Mouse (Mus musculus): ENCODE results near the gene Phldb1.

Gene Phldb1

GRCm38 (mm10) chr9:44734524-44735494 lies at the start of gene Phldb1:
Phldb1 (minus strand) TSS chr9:44735198.
- peak; percentile 72 for DNase-seq

DNA sequence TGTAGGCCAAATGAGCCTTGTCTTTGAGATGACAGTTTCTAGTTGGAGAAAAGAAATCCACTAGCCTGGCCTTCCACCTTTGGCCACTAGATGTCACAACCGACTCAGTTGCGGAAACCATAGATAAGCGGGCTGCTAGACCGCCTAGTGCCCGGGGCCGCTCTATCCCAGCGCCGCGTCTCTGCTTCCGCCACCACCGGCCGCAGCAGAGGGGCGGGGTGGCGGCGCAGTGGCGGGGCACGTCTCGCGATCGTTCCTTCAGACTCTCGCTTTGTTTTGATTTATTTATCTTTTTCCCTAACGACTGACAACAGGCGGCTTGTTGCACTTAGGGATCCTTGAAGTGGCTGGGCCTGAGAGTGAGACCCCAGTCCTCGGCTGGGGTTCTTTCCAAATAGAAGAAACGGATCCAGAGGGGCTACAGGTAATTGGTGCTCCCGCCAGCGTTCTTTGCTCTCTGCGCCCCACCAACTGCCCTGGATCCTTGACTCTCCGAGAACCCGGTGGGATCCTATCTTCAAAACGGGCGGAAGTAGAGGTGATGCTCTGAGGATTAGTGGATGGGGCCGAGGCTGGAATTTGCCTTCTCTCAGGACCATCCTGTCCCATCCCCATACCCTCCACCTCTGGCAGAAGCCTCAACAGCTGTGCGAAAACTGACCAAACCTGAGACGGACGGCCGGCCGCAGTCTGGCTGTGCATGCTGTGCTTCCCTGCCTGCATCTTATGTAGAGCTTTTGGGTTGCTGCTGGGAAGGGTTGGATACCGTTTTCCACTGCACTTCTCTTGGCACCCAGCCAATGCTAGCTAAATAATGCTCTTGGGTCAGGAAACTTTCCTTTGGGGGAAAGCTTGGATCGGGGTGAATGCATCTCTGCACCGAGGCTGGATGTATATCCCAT lies 38.0 kb upstream of the Phldb1 start:
- DNase-seq: peak; percentile 95

DNA sequence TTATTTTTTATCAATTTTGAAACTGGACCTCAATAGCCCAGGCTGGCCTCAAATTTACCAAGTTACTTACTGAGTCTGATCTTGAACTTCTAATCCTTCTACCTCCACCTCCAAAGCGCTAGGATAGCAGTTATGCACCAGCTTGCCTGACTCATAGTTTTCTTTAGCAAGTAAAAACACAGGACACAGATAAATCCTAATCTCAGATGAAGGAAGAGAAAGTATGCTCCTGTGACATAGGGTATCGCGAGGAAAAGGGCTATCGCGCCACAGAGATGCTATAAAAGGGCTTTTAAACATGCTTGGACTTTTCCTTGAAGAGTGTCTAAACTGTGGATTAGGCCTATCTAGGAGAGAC lies 37.4 kb upstream of the Phldb1 start:
- no peak for DNase-seq

DNA sequence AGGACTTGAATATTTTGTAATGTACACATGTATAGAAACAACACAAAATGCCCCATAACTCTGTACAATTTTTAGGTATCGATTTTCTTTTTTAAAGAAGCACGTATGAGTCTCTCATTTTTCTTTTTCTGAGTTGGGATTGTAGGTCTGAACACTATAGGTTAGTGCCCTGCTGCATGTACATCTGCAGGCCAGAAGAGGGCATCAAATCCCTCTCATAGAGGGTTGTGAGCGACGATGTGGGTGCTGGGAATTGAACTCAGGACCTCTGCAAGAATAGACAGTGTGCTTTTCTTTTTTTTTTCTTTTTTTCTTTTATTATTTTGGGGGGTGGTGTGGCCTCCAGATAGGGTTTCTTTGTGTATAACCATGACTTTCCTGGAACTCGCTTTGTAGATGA lies 36.4 kb upstream of the Phldb1 start:
- DNase-seq: no peak

DNA sequence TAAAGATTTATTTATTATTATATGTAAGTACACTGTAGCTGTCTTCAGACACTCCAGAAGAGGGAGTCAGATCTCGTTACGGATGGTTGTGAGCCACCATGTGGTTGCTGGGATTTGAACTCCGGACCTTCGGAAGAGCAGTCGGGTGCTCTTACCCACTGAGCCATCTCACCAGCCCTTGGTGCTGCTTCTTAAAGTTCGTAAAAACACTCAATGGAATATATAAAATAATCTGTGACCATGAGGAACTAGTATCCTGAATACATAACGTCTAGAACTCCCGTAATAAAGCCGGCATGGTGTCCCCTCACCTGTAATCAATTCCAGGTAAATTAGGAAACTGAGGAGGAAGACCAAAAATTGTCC lies 33.0 kb upstream of the Phldb1 start:
- peak; percentile 6 for DNase-seq

- peak; percentile 89 for DNase-seq
Observed at GRCm38 (mm10) chr9:44767101-44768028, 32.4 kb upstream of the Phldb1 start, which contains the start of the genes Arcn1 and Ift46. Arcn1 (minus strand) TSS chr9:44767845. Ift46 (plus strand) TSS chr9:44767908.

- DNase-seq: no peak
Observed at GRCm38 (mm10) chr9:44760873-44761272, 25.9 kb upstream of the Phldb1 start.

DNA sequence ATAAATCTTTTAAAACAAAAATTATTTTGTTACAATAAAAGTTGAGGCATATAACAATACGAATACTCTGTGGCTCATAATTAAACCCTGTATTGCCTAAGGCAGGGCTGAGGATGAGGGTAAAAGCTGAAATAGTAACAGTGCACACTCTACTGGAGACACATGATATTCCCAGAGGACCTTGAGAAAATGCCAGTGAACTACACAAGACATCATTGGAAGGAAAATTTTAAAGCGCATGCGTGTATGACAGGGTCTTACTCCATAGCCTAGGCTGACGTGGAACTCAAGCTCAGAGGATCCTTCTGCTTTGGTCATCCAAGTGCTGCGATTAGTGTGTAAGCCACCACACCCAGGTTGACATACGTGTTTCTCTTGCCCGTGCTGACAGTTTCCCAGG lies 13.5 kb upstream of the Phldb1 start:
- no peak for DNase-seq

DNA sequence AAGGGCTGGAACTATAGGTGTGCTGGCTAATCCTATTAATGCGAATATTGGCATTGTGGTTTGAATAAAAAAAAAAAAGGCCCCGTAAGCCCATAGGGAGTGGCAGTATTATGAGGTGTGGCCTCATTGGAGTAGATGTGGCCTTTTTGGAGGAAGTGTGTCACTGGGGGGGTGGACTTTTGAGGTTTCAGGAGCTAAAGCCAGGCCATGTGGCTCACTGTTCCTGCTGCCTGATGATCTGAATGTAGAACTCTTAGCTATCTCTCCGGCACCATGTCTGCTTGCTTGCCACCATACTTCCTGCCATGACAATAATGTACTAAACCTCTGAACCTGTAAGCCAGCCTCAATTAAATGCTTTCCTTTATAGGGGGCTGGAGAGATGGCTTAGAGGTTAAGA lies 12.3 kb upstream of the Phldb1 start:
- no peak for DNase-seq

- DNase-seq: no peak
Observed at GRCm38 (mm10) chr9:44746666-44747065, 11.7 kb upstream of the Phldb1 start.

DNA sequence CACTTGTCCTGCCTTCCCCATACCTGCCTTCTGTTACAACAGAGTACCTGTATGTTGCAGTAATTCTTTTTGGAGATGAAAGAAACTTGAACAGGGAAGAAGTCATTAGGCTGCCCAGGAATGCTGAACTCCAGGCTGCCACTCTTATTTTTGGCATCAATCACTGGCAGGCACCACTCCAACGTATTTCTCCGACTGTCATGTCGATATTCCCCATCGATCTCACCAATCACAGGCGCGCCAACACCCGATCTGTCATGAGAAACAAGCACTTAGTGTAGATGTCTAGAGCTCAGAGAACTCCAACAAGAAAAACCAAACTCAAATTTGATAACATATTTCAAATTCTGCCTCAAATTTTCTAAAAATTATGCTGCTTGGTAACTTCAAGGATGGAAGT lies 10.4 kb upstream of the Phldb1 start:
- DNase-seq: no peak

GRCm38 (mm10) chr9:44740663-44741192 lies 5.7 kb upstream of the Phldb1 start:
- DNase-seq: no peak

- peak; percentile 53 for DNase-seq
Observed at GRCm38 (mm10) chr9:44737240-44737949, 2.4 kb upstream of the Phldb1 start.

DNA sequence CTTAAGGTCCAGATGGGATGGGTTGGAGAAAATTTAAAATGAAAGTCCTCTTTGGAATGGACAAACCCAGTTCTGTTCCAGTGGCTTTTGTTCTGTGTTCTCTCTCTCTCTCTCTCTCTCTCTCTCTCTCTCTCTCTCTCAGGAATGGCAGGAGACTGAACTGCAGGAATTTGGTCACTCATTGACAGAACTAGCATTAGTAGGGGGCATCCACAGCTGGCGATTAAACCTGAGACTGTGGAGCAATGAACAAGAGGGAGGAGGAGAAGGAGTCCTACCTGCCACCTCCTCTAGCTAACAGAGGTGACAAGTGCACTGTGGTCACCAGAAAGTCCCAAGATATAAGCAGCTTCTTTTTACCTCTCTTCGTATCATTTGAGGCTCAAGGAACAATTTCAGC lies 1.3 kb upstream of the Phldb1 start:
- DNase-seq: peak; percentile 41

- peak; percentile 43 for DNase-seq
Observed at GRCm38 (mm10) chr9:44735886-44736285, 888 bp upstream of the Phldb1 start.

- DNase-seq: peak; percentile 61
Observed at GRCm38 (mm10) chr9:44733671-44734523, 1.1 kb downstream of the Phldb1 start.

GRCm38 (mm10) chr9:44732921-44733530 lies 2.0 kb downstream of the Phldb1 start:
- DNase-seq: peak; percentile 31

- DNase-seq: no peak
Observed at GRCm38 (mm10) chr9:44732130-44732549, 2.9 kb downstream of the Phldb1 start.

DNA sequence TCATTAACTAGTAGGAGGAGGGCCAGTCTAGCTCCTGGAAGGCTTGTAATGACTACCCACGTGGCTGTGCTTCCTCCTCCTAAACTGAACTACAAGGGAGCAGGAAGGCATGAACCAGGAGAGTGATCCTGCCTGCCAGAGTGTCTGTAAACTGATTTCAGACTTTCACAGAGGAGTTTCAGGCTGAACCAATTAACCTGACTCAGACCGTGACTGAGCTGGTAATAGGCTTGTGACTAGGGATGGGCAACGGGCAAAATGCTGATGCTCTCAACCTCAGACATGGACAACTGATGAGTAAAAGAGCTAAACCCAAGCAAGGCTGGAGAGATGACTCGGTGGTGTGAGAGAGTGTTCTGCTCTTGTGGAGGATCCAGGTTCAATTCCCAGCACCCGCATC lies 7.6 kb downstream of the Phldb1 start:
- DNase-seq: no peak
